Mouse (Mus musculus): ENCODE measurements around the gene Etl4. TPM values are rescaled to one million over a fixed set of nuclear protein-coding genes. Genes with fewer than 3 reads are reported as not detected.

The Etl4 gene
- total and polyA plus RNA-seq, 3 experiments = not detected

DNA sequence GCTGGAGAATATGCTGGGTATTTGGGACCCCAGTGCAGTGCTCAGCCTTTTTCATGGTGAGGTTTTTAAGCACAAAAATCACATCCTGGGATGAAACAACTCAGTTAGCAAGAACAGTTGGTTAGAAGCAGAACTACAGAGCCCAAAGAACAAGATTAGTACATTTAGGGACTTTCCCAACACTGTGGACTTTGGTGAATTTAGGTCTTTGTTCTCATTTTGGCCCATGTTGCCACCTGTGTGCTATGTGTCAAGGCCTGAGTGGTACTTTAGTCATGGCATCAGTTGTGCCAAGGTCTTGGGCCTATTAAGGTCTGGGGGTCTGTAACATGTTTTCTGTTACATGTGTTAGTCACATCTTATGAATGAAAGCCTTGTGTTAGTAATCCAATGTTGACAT lies 679.1 kb downstream of the Etl4 start:
- H3K79me2 ChIP-seq (ENCODE audit: control insufficient read depth, insufficient read depth, low read length, poor library complexity) = no peaks in the 10 kb centered on the region
- no peak for DNase-seq (ENCODE audit: low read depth, low spot score)
- no peak overlapping the region for H3K4me3 ChIP-seq (ENCODE audit: control insufficient read depth in 1 of 2, insufficient read depth in 1 of 2, low read depth in 2 of 2, low read length in 2 of 2)
- H3K9me3 ChIP-seq (replicated peaks; ENCODE audit: insufficient read depth, low read length) = no peaks in the 10 kb centered on the region
- no peaks in the 10 kb centered on the region for H3K27me3 ChIP-seq (ENCODE audit: control insufficient read depth in 1 of 2, insufficient read depth in 2 of 2, low read length in 2 of 2)
- no peaks in the 10 kb centered on the region for H3K36me3 ChIP-seq (ENCODE audit: control insufficient read depth in 1 of 2, insufficient read depth in 2 of 2, low read length in 2 of 2)
- H3K27ac ChIP-seq (ENCODE audit: control insufficient read depth, low read depth, low read length) = no peak overlapping the region
- no peak for TF ChIP-seq EP300 (IDR thresholded peaks at IDR 0.05; ENCODE audit: low read depth in 1 of 2, low read length in 2 of 2)
- no peak for TF ChIP-seq USF2 (IDR thresholded peaks at IDR 0.05; ENCODE audit: borderline replicate concordance in 1 of 2, insufficient read depth in 1 of 2, low read depth in 1 of 2, low read length in 2 of 2)
- no peak for TF ChIP-seq SIN3A (IDR thresholded peaks at IDR 0.05; ENCODE audit: low read length)
- TF ChIP-seq MAZ (IDR thresholded peaks at IDR 0.05; ENCODE audit: low read depth, low read length) = no peak
- TF ChIP-seq MYC (IDR thresholded peaks at IDR 0.05; ENCODE audit: low read depth, low read length) = no peak
- TF ChIP-seq CHD1 (IDR thresholded peaks at IDR 0.05; ENCODE audit: low read depth, low read length) = no peak
- no peak for TF ChIP-seq KAT2A (conservative IDR thresholded peaks at IDR 0.05; ENCODE audit: low read depth, low read length)
- no peak overlapping the region for H3K9ac ChIP-seq (ENCODE audit: control insufficient read depth, low read depth, low read length, poor library complexity, severe bottlenecking)
- H3K4me1 ChIP-seq (ENCODE audit: control insufficient read depth in 1 of 2, insufficient read depth in 2 of 2, low read length in 2 of 2) = no peaks in the 10 kb centered on the region

DNA sequence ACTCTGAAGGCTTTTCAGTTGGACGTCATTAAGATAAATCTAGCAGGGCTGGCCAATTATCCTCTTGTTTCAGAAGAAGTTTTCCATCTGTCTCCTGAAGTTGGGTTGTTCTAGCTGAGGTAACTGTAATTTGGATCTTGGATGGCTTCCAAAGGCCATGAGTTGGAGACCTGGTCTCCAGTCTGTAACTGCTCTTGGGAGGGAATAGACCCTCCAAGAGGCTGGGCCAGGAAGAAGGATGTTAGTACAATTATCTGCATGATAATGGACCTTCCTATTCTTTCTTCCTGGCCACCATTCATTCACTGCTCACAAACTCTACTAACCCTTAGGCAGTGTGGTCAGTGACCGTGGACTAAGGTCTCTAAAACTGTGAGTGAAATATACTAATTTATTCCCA lies 684.5 kb downstream of the Etl4 start:
- no peaks in the 10 kb centered on the region for H3K9me3 ChIP-seq (replicated peaks; ENCODE audit: insufficient read depth, low read length)
- TF ChIP-seq MAFK (IDR thresholded peaks at IDR 0.05; ENCODE audit: borderline replicate concordance, low read depth, low read length) = no peak
- H3K9ac ChIP-seq (ENCODE audit: control insufficient read depth, low read depth, low read length, poor library complexity, severe bottlenecking) = no peak overlapping the region
- no peak overlapping the region for H3K4me3 ChIP-seq (ENCODE audit: control insufficient read depth in 1 of 2, insufficient read depth in 1 of 2, low read depth in 2 of 2, low read length in 2 of 2)
- no peaks in the 10 kb centered on the region for H3K27me3 ChIP-seq (ENCODE audit: control insufficient read depth in 1 of 2, insufficient read depth in 2 of 2, low read length in 2 of 2)
- no peak overlapping the region for H3K27ac ChIP-seq (ENCODE audit: control insufficient read depth, low read depth, low read length)
- no peaks in the 10 kb centered on the region for H3K4me1 ChIP-seq (ENCODE audit: control insufficient read depth in 1 of 2, insufficient read depth in 2 of 2, low read length in 2 of 2)
- no peaks in the 10 kb centered on the region for H3K79me2 ChIP-seq (ENCODE audit: control insufficient read depth, insufficient read depth, low read length, poor library complexity)
- H3K36me3 ChIP-seq (ENCODE audit: control insufficient read depth in 1 of 2, insufficient read depth in 2 of 2, low read length in 2 of 2) = no peaks in the 10 kb centered on the region
- DNase-seq (ENCODE audit: low read depth, low spot score) = no peak

DNA sequence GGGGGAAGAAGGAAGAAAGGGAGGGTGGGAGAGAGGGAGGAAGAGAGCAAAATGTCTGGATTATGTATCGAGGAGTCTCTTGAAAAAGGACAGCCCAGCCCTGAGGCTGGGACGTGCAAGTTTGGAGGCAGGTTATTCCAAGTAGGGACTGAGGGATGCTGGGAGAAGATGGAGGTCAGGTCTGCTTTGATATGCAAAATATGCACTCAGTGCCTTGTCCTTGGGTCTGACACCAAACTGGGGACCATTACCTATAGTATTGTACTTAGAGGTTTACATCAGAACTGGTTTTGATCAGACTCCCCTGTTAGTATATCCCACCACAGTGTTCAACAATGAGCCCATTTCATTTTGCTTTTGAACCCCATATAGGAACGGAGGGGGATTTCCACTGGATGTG lies 685.4 kb downstream of the Etl4 start:
- Histone ChIP-seq H3K36me3 (ENCODE audit: control insufficient read depth in 1 of 2, insufficient read depth in 2 of 2, low read length in 2 of 2) (no peaks in the 10 kb centered on the region), H3K27ac (ENCODE audit: control insufficient read depth, low read depth, low read length) (no peak overlapping the region)

More for the DNA sequence above, 685.4 kb downstream of the Etl4 start:
- Histone ChIP-seq H3K9me3 (replicated peaks; ENCODE audit: insufficient read depth, low read length) (no peaks in the 10 kb centered on the region), H3K9ac (ENCODE audit: control insufficient read depth, low read depth, low read length, poor library complexity, severe bottlenecking) (no peak overlapping the region), H3K4me1 (ENCODE audit: control insufficient read depth in 1 of 2, insufficient read depth in 2 of 2, low read length in 2 of 2) (no peaks in the 10 kb centered on the region), H3K27me3 (ENCODE audit: control insufficient read depth in 1 of 2, insufficient read depth in 2 of 2, low read length in 2 of 2) (no peaks in the 10 kb centered on the region), H3K4me3 (ENCODE audit: control insufficient read depth in 1 of 2, insufficient read depth in 1 of 2, low read depth in 2 of 2, low read length in 2 of 2) (no peak overlapping the region), H3K79me2 (ENCODE audit: control insufficient read depth, insufficient read depth, low read length, poor library complexity) (no peaks in the 10 kb centered on the region)
- TF ChIP-seq MYB (IDR thresholded peaks at IDR 0.05; ENCODE audit: low read depth, low read length) (no peak), POLR2AphosphoS5 (IDR thresholded peaks at IDR 0.05; ENCODE audit: borderline replicate concordance, low read depth, low read length) (no peak), JUND (IDR thresholded peaks at IDR 0.05; ENCODE audit: low read depth, low read length) (no peak), SIN3A (IDR thresholded peaks at IDR 0.05; ENCODE audit: low read length) (no peak), TCF12 (IDR thresholded peaks at IDR 0.05; ENCODE audit: low read depth, low read length) (no peak), ZMIZ1 (IDR thresholded peaks at IDR 0.05; ENCODE audit: low read depth, low read length) (no peak), HCFC1 (IDR thresholded peaks at IDR 0.05; ENCODE audit: low read depth, low read length) (no peak), MAZ (IDR thresholded peaks at IDR 0.05; ENCODE audit: low read depth, low read length) (no peak), MYC (IDR thresholded peaks at IDR 0.05; ENCODE audit: low read depth, low read length) (no peak), GABPA (IDR thresholded peaks at IDR 0.05; ENCODE audit: low read depth, low read length) (no peak), ETS1 (IDR thresholded peaks at IDR 0.05; ENCODE audit: low read depth, low read length) (no peak), MAX (IDR thresholded peaks at IDR 0.05; ENCODE audit: low read length) (no peak), RAD21 (IDR thresholded peaks at IDR 0.05; ENCODE audit: low read depth, low read length) (no peak), CTCF (IDR thresholded peaks at IDR 0.05 in 2 of 3, conservative IDR thresholded peaks at IDR 0.05 in 1 of 3; ENCODE audit: control insufficient read depth in 1 of 3, insufficient read depth in 1 of 3, low read depth in 2 of 3, low read length in 3 of 3, poor library complexity in 1 of 3, severe bottlenecking in 1 of 3) (no peak), SMC3 (IDR thresholded peaks at IDR 0.05; ENCODE audit: low read depth, low read length) (no peak), MXI1 (IDR thresholded peaks at IDR 0.05; ENCODE audit: low read depth, low read length) (no peak), USF2 (IDR thresholded peaks at IDR 0.05; ENCODE audit: borderline replicate concordance in 1 of 2, insufficient read depth in 1 of 2, low read depth in 1 of 2, low read length in 2 of 2) (no peak)
- no peak for DNase-seq (ENCODE audit: low read depth, low spot score)
